Mouse (Mus musculus): ENCODE measurements at regions not wholly inside any gene's neighbourhood (a gene's known extent, or its start where the extent isn't known, plus 50 kb on each side); places are given as distances from the start of the nearest gene placed in this dataset.

DNA sequence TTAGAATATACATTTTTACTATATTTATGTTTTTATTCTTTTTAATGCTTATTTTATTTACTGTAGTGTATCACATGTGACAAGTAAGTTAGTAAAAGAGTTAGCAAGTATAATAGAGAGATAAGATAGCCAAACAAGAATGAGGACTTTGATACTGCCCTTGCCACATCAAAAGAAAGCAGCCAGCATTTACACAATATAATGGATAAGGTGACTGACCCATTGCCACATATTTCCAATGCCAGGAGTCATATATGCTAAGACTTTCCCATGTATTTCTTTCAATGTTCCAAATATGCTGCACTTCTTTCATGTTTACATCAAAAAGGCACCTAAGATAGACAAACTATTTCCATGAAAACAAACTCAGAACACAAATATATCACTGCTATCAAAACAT lies 1162.3 kb downstream of the Ankrd7 start:
- no peak for TF ChIP-seq ZNF384 (IDR thresholded peaks at IDR 0.05; ENCODE audit: low read depth, low read length)
- TF ChIP-seq CHD2 (IDR thresholded peaks at IDR 0.05; ENCODE audit: low read depth, low read length): no peak
- no peak for TF ChIP-seq HCFC1 (IDR thresholded peaks at IDR 0.05; ENCODE audit: borderline replicate concordance, insufficient read depth, low read length)
- TF ChIP-seq MAFK (IDR thresholded peaks at IDR 0.05; ENCODE audit: insufficient read depth, low read depth, low read length): no peak

Measured in ES-E14 (cell line).